Mouse (Mus musculus) megakaryocyte, embryonic 14.5 days (primary cell): ENCODE results near the gene Itk.

ENCODE experiments used
- FLI1 ChIP-seq: IDR thresholded peaks from 2 replicates; pipeline ENCODE4 v1.6.1; 2012; ENCODE audit warnings: low read length, inconsistent platforms, mixed read lengths
- GATA1 ChIP-seq: IDR thresholded peaks from 3 replicates; pipeline ENCODE4 v1.6.1; 2012; ENCODE audit warnings: mixed read lengths, low read length, inconsistent platforms, borderline replicate concordance

GRCm38 (mm10) chr11:46398933-46399383, 9.6 kb upstream of the Itk start:
- no peak for TF ChIP-seq FLI1
- no peak for TF ChIP-seq GATA1
